Mouse (Mus musculus) brain, embryonic 14.5 days (tissue): ENCODE measurements around the gene Zbp1.

Source experiments
- CTCF ChIP-seq: fragments of 200-500 bp; IDR thresholded peaks from 2 replicates; pipeline ENCODE4 v1.5.1; 2012; ENCODE audit warnings: inconsistent platforms, mild to moderate bottlenecking, moderate library complexity, borderline replicate concordance; ENCODE audit not compliant: insufficient read depth, insufficient read length; ENCODE audit errors: extremely low read depth
- POLR2A ChIP-seq: fragments of 200-500 bp; IDR thresholded peaks from 2 replicates; pipeline ENCODE4 v1.6.1; 2012; ENCODE audit warnings: mild to moderate bottlenecking, inconsistent platforms, borderline replicate concordance; ENCODE audit not compliant: poor library complexity, insufficient read depth, insufficient read length, severe bottlenecking; ENCODE audit errors: extremely low read depth

DNA sequence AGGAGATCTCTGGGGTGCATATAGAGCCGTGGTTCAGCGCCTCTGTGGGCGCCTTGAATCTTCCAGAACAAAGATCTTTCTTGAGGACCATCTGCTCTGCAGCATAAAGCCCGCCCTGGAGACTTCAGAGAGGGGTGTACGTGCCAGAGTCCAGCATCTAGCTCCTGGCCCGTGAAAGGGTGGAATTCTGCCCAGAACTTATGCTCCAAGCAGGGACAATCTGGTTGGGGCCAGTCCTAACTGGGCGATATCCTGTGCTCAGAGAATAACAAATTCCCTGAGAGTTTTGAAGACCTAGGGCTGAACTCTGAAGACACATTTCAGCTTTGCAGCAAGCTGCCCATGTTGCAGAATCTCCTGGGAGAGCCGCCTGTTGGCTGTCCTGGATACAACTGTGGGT lies 40.8 kb downstream of the Zbp1 start:
- TF ChIP-seq CTCF (no peak), POLR2A (no peak)
